Mouse (Mus musculus): ENCODE measurements at regions not wholly inside any gene's neighbourhood (a gene's known extent, or its start where the extent isn't known, plus 50 kb on each side); places are given as distances from the start of the nearest gene placed in this dataset.
"Not testable (repeated sequence)": the region's sequence is repeated elsewhere in the genome, so short reads cannot be mapped to it uniquely, and the experiment has no call there.

DNA sequence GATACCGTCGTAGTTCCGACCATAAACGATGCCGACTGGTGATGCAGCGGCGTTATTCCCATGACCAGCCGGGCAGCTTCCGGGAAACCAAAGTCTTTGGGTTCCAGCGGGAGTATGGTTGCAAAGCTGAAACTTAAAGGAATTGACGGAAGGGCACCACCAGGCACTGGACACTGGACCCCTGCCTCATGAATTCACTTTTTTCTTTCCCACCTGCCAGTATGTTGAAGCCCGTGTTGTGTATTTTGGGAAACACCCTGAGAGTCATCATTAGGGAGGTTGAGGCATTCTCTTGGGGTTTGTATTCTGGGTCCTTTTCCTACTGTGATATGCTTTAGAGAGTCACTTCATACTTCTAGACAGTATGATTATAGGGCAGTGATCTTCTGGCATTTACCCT, 197.9 kb downstream of the Samd9l start:
- intact Hi-C loops (cut with DNase I); DNase-seq (ENCODE audit: low spot score in 2 of 2): not testable (repeated sequence)

DNA sequence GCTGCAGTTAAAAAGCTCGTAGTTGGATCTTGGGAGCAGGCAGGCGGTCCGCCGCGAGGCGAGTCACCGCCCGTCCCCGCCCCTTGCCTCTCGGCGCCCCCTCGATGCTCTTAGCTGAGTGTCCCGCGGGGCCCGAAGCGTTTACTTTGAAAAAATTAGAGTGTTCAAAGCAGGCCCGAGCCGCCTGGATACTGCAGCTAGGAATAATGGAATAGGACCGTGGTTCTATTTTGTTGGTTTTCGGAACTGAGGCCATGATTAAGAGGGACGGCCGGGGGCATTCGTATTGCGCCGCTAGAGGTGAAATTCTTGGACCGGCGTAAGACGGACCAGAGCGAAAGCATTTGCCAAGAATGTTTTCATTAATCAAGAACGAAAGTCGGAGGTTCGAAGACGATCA, 198.3 kb downstream of the Samd9l start:
- peak in 1 of 2 experiments; percentile 15 for DNase-seq (ENCODE audit: low spot score in 2 of 2)

DNA sequence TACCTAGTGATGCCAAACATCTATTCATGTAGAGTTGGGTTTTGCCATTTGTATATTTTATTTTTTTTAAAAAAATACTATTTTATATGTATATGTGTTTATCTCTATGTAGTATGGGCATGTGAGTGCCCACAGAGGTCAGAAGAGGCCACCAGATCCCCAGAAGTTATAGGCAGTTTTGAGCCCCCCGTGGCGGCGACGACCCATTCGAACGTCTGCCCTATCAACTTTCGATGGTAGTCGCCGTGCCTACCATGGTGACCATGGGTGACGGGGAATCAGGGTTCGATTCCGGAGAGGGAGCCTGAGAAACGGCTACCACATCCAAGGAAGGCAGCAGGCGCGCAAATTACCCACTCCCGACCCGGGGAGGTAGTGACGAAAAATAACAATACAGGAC, 198.8 kb downstream of the Samd9l start:
- DNase-seq (ENCODE audit: low spot score in 2 of 2) = peak; percentile 13 to 47
- intact Hi-C loops (cut with DNase I) = not testable (repeated sequence)

More for the DNA sequence above, 198.3 kb downstream of the Samd9l start:
- intact Hi-C loops (cut with DNase I) = no loop called here

DNA sequence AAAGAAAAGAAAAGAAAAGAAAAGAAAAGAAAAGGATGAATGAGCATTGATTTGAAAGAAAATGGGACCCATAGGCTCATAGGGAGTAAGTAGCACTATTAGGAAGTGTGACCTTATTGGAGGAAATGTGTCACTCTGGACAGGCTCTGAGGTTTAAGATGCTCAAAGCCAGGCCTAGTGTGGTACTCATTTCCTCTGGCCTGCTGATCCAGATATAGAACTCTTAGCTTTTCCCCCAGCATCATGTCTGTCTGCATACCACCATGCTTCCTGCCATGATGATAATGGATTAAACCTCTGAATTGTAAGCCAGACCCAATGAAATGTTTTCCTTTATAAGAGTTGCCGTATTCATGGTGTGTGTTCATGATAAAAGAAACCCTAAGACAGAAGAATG, 206.9 kb downstream of the Samd9l start:
- DNase-seq (ENCODE audit: low spot score in 2 of 2); intact Hi-C loops (cut with DNase I): not testable (repeated sequence)

- intact Hi-C loops (cut with DNase I) = not testable (repeated sequence)
These were observed 207.5 kb downstream of the Samd9l start for GRCm38 (mm10) chr6:3191695-3192423.

GRCm38 (mm10) chr6:3183819-3184199, 215.6 kb downstream of the Samd9l start:
- intact Hi-C loops (cut with DNase I) = no loop called here
- peak; percentile 28 to 29 for DNase-seq (ENCODE audit: low spot score in 2 of 2)

More at GRCm38 (mm10) chr6:3191695-3192423, 207.5 kb downstream of the Samd9l start:
- not testable (repeated sequence) for DNase-seq (ENCODE audit: low spot score in 2 of 2)

DNA sequence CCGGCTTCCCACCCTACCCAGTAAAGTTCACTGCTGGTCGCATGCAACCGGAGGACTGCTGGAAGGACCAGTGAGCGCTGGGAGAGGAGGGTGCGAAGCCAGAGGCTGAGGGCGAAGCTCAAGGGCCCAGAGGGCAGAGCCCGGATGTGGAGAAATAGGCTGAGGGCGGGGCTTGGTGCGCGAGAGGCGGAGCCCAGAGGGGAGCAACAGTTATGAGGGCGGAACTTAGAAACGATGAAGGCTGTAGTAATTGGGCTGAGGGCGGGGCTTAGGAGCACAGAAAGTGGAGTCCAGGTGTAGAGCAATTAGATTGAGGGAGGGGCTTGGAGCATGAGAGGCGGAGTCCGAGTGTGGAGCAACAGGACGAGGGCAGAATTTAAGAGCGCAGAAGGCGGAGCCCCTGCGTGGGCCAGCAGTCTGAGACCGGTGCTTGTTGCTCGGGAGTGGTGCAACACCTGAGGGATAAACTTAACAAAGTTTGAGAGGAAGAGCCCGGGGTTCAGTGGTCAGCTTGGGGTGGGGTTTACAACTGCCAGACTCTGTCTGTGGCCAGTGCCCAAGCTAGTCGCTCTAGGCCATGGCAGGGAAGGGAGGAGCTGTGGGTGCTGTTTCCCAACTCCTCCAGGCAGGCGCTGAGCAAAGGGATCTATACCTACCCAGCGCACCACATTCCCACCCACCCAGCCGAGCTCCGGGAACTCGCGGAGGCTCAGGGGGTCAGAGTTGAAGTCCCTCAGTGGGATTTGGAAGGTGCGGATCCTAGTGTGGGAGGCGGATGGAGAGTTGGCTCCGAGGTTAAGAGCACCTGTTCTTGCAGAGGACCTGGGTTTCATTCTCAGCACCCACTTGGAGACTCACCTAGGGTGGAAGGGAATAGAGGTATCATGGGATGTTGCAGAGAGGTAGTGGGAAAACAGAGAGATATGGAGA, 216.2 kb downstream of the Samd9l start:
- no peak for DNase-seq (ENCODE audit: low spot score in 2 of 2)
- intact Hi-C loops (cut with DNase I) = no loop called here

GRCm38 (mm10) chr6:3182424-3182841, 216.9 kb downstream of the Samd9l start:
- intact Hi-C loops (cut with DNase I); DNase-seq (ENCODE audit: low spot score in 2 of 2): not testable (repeated sequence)

GRCm38 (mm10) chr6:3179603-3180348, 219.6 kb downstream of the Samd9l start:
- intact Hi-C loops (cut with DNase I); DNase-seq (ENCODE audit: low spot score in 2 of 2): not testable (repeated sequence)

GRCm38 (mm10) chr6:3169479-3169878, 229.9 kb downstream of the Samd9l start:
- intact Hi-C loops (cut with DNase I) = not testable (repeated sequence)

GRCm38 (mm10) chr6:3166149-3166548, 233.2 kb downstream of the Samd9l start:
- intact Hi-C loops (cut with DNase I); DNase-seq (ENCODE audit: low spot score in 2 of 2): not testable (repeated sequence)

More at GRCm38 (mm10) chr6:3169479-3169878, 229.9 kb downstream of the Samd9l start:
- DNase-seq (ENCODE audit: low spot score in 2 of 2) = not testable (repeated sequence)

DNA sequence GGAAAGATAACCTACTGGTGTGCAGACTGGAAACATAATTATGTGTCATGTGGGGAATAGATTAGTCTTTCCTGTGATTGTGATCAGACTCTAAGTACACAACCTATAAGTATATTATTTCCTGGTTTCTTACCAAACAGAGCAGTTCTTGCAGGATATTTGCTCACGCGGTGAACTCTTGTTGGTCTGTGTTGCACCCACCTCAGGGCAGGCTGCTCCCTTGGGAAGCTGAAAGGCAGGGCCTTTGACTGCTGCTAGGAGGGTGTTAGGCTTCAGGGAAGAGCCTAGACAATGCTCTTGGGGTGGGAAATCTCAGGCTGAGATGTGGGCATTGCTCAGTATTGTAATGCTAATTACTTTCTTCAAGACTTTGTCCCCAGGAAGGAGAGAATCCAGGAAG, 247.5 kb downstream of the Samd9l start:
- intact Hi-C loops (cut with DNase I); DNase-seq (ENCODE audit: low spot score in 2 of 2): not testable (repeated sequence)

GRCm38 (mm10) chr6:3137823-3138222, 261.5 kb downstream of the Samd9l start:
- peak in 1 of 2 experiments; percentile 3 for DNase-seq (ENCODE audit: low spot score in 2 of 2)

DNA sequence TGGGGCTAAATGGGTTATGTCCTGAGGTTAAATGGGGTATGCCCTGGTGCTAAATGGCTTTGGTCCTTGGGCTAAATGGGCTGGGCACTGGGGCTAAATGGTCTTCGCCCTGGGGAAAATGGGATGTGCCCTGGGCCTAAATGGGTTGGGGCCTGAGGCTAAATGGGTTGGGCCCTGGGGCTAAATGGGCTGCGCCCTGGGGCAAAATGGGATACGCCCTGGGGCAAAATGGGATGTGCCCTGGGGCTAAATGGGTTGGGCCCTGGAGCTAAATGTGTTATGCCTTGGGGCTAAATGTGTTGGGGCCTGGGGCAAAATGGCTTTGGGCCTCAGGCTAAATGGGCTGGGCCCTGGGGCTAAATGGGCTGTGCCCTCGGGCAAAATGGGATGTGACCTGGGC, 265.6 kb downstream of the Samd9l start:
- intact Hi-C loops (cut with DNase I); DNase-seq (ENCODE audit: low spot score in 2 of 2): not testable (repeated sequence)

More at GRCm38 (mm10) chr6:3137823-3138222, 261.5 kb downstream of the Samd9l start:
- intact Hi-C loops (cut with DNase I) = not testable (repeated sequence)

GRCm38 (mm10) chr6:3116296-3116695, 283.1 kb downstream of the Samd9l start:
- DNase-seq (ENCODE audit: low spot score in 2 of 2); intact Hi-C loops (cut with DNase I): not testable (repeated sequence)
